Mouse (Mus musculus) hindbrain, postnatal 0 days (tissue): ENCODE data around the gene Klhl3. TPM values are rescaled to one million over a fixed set of nuclear protein-coding genes. Genes with fewer than 3 reads are reported as not detected.

Experiments used
- ATAC-seq: fragments of 200-750 bp; cut with Nextera tagmentation; 2 replicates; pipeline ENCODE4 v1.8.0; 2017; ENCODE audit warnings: mild to moderate bottlenecking, moderate TSS enrichment, moderate library complexity
- DNase-seq: peaks from one replicate; pipeline ENCODE4 v3.0.0-alpha.2; 2015; ENCODE audit warnings: low spot score
- H3K27ac ChIP-seq: fragments of 300-500 bp; sonication (generic); 2 replicates; pipeline ENCODE4 v1.5.1; 2014; ENCODE audit warnings: mild to moderate bottlenecking
- H3K27me3 ChIP-seq: fragments of 300-500 bp; sonication (generic); 2 replicates; pipeline ENCODE4 v1.6.1; 2014; ENCODE audit warnings: low read length, mixed read lengths; ENCODE audit not compliant: insufficient read depth
- H3K36me3 ChIP-seq: fragments of 300-500 bp; sonication (generic); 2 replicates; pipeline ENCODE4 v1.6.1; 2014; ENCODE audit warnings: low read length, mixed read lengths; ENCODE audit not compliant: insufficient read depth
- H3K4me1 ChIP-seq: fragments of 300-500 bp; sonication (generic); 2 replicates; pipeline ENCODE4 v1.6.1; 2014; ENCODE audit warnings: antibody characterized with exemption, low read length, mixed read lengths; ENCODE audit not compliant: insufficient read depth
- H3K4me2 ChIP-seq: fragments of 300-500 bp; sonication (generic); 2 replicates; pipeline ENCODE4 v1.6.1; 2014; ENCODE audit warnings: low read depth, mild to moderate bottlenecking, low read length, moderate library complexity, mixed read lengths
- H3K4me3 ChIP-seq: fragments of 300-500 bp; sonication (generic); 2 replicates; pipeline ENCODE4 v1.5.1; 2014; ENCODE audit warnings: low read length
- H3K9ac ChIP-seq: fragments of 300-500 bp; sonication (generic); replicated peaks from 2 replicates; pipeline ENCODE4 v1.6.1; 2014; ENCODE audit warnings: mild to moderate bottlenecking, low read length, moderate library complexity, mixed read lengths
- H3K9me3 ChIP-seq: fragments of 300-500 bp; sonication (generic); 2 replicates; pipeline ENCODE4 v1.6.1; 2016; ENCODE audit warnings: low read length, mixed read lengths
- CTCF ChIP-seq: IDR thresholded peaks from 2 replicates; pipeline ENCODE4 v1.5.1; 2016; ENCODE audit warnings: antibody characterized with exemption, control low read depth, low read depth
- WGBS: fragments of 180-500 bp; shearing (Covaris S2); extraction: QIAGEN DNeasy Blood & Tissue Kit; methylation state at CpG from one replicate; pipeline ENCODE4 v1.1.7; 2014; 5-methylcytosine and 5-hydroxymethylcytosine counted together
- polyA plus RNA-seq: library from polyadenylated mRNA; unstranded; fragments of >200 nt; fragmentation: Nextera tagmentation; extraction: Ambion mirVana; gene quantifications from 2 replicates; pipeline ENCODE4 v1.2.1, GENCODE M21; 2015
- total RNA-seq: library from RNA; depleted of rRNA; stranded (reverse); fragments of >200 nt; gene quantifications from 2 replicates; pipeline ENCODE4 v1.2.3, GENCODE M21; 2014; rRNA removed

The Klhl3 gene
- 9.9 and 10.2 TPM in 2 replicates for total RNA-seq
- 10.6 and 11.1 TPM in 2 replicates for polyA plus RNA-seq

- H3K4me1 ChIP-seq, result peaks cover 12% of the 10 kb centered on the region; the same call in 1 of the 2 replicates
- peak within 1 kb of the TSS; percentile 87 for H3K4me2 ChIP-seq
- H3K9ac ChIP-seq, result peak within 1 kb of the TSS; percentile 57
- TF ChIP-seq CTCF, result peak; percentile 70
- H3K27ac ChIP-seq, result peak within 1 kb of the TSS; percentile 91
- peak; percentile 83 for DNase-seq
- H3K36me3 ChIP-seq, result no peaks in the 10 kb centered on the region
- peak; percentile 91 for ATAC-seq
- H3K4me3 ChIP-seq, result peak within 1 kb of the TSS; percentile 52
- H3K9me3 ChIP-seq, result no peaks in the 10 kb centered on the region
- under 1% methylated on average over 35 of the region's 35 CpGs for WGBS
- no peaks in the 10 kb centered on the region for H3K27me3 ChIP-seq
Observed at GRCm38 (mm10) chr13:58113061-58113900, at the start of gene Klhl3. Gene Klhl3, minus strand, starts transcription at chr13:58113592.

GRCm38 (mm10) chr13:58160761-58161160, 47.4 kb upstream of the Klhl3 start:
- H3K27ac ChIP-seq, result no peak overlapping the region
- H3K4me3 ChIP-seq, result no peak overlapping the region
- no peaks in the 10 kb centered on the region for H3K27me3 ChIP-seq
- H3K9ac ChIP-seq, result no peak overlapping the region
- DNase-seq, result no peak
- 96% methylated on average over 15 of the region's 15 CpGs for whole genome bisulfite sequencing
- peaks cover 11% of the 10 kb centered on the region; the same call in 1 of the 2 replicates for H3K36me3 ChIP-seq
- no peak for TF ChIP-seq CTCF
- no peak for ATAC-seq
- H3K4me2 ChIP-seq, result no peak overlapping the region
- H3K9me3 ChIP-seq, result no peaks in the 10 kb centered on the region
- H3K4me1 ChIP-seq, result 0 out of 2 replicates have a peak, but pooled peaks cover 4% of the 10 kb centered on the region

GRCm38 (mm10) chr13:58158099-58158912, 44.9 kb upstream of the Klhl3 start:
- ATAC-seq (peak; percentile 84), DNase-seq (peak; percentile 95)
- TF ChIP-seq CTCF, result peak; percentile 96
- Histone ChIP-seq H3K4me2 (peak overlapping the region; percentile 99), H3K9ac (peak overlapping the region; percentile 72), H3K36me3 (peaks cover 11% of the 10 kb centered on the region; the same call in 1 of the 2 replicates), H3K9me3 (no peaks in the 10 kb centered on the region), H3K27ac (peak overlapping the region; percentile 75), H3K4me1 (0 out of 2 replicates have a peak, but pooled peaks cover 4% of the 10 kb centered on the region), H3K4me3 (peak overlapping the region; percentile 78), H3K27me3 (no peaks in the 10 kb centered on the region)
- WGBS, result 4% methylated on average over 16 of the region's 16 CpGs

- Histone ChIP-seq H3K4me3 (peak within 1 kb of the TSS; percentile 78), H3K4me1 (0 out of 2 replicates have a peak, but pooled peaks cover 4% of the 10 kb centered on the region), H3K4me2 (peak within 1 kb of the TSS; percentile 99), H3K36me3 (peaks cover 11% of the 10 kb centered on the region; the same call in 1 of the 2 replicates), H3K27ac (peak within 1 kb of the TSS; percentile 75), H3K9me3 (no peaks in the 10 kb centered on the region), H3K9ac (peak within 1 kb of the TSS; percentile 72), H3K27me3 (no peaks in the 10 kb centered on the region)
- ATAC-seq (peak; percentile 86), DNase-seq (peak; percentile 92)
- TF ChIP-seq CTCF, result peak; percentile 67
- WGBS, result under 1% methylated on average over 29 of the region's 30 CpGs
Observed at GRCm38 (mm10) chr13:58157447-58158098, 44.2 kb upstream of the Klhl3 start, which contains the start of gene Idnk. Gene Idnk, plus strand, starts transcription at chr13:58157649.

- 16% methylated on average over 8 of the region's 8 CpGs for WGBS
- peak overlapping the region; percentile 75 for H3K27ac ChIP-seq
- no peak for TF ChIP-seq CTCF
- 0 out of 2 replicates have a peak, but pooled peaks cover 4% of the 10 kb centered on the region for H3K4me1 ChIP-seq
- peak overlapping the region; percentile 78 for H3K4me3 ChIP-seq
- ATAC-seq (peak; percentile 18; the same call in 1 of the 2 replicates), DNase-seq (no peak)
- no peaks in the 10 kb centered on the region for H3K27me3 ChIP-seq
- no peaks in the 10 kb centered on the region for H3K9me3 ChIP-seq
- H3K9ac ChIP-seq, result peak overlapping the region; percentile 72
- H3K36me3 ChIP-seq, result peaks cover 11% of the 10 kb centered on the region; the same call in 1 of the 2 replicates
- H3K4me2 ChIP-seq, result peak overlapping the region; percentile 99
Observed at GRCm38 (mm10) chr13:58157036-58157435, 43.6 kb upstream of the Klhl3 start.

GRCm38 (mm10) chr13:58156031-58156430, 42.6 kb upstream of the Klhl3 start:
- no peak overlapping the region for H3K27ac ChIP-seq
- WGBS, result 93% methylated on average over 2 of the region's 2 CpGs
- no peaks in the 10 kb centered on the region for H3K9me3 ChIP-seq
- no peak for ATAC-seq
- no peak overlapping the region for H3K9ac ChIP-seq
- no peak for DNase-seq
- peaks cover 11% of the 10 kb centered on the region; the same call in 1 of the 2 replicates for H3K36me3 ChIP-seq
- no peaks in the 10 kb centered on the region for H3K27me3 ChIP-seq
- no peak overlapping the region for H3K4me3 ChIP-seq
- TF ChIP-seq CTCF, result peak; percentile 24; the same call in 1 of the 2 replicates
- 0 out of 2 replicates have a peak, but pooled peaks cover 4% of the 10 kb centered on the region for H3K4me1 ChIP-seq
- H3K4me2 ChIP-seq, result no peak overlapping the region
